Mouse (Mus musculus) hindbrain, embryonic 15.5 days (tissue): ENCODE measurements around the gene Tmem219. TPM values are rescaled to one million over a fixed set of nuclear protein-coding genes. Genes with fewer than 3 reads are reported as not detected.
A peak's percentile ranks its signal among the peaks of the same experiment; 100 is the strongest.

Experiments
- ATAC-seq: fragments of 200-750 bp; cut with Nextera tagmentation; 2 replicates; pipeline ENCODE4 v1.8.0; 2017; ENCODE audit warnings: low read depth, moderate number of reproducible peaks, moderate TSS enrichment; ENCODE audit not compliant: low FRiP score
- H3K27ac ChIP-seq: fragments of 300-500 bp; sonication (generic); replicated peaks from 2 replicates; pipeline ENCODE4 v1.5.1; 2015; ENCODE audit warnings: mild to moderate bottlenecking, inconsistent platforms
- H3K27me3 ChIP-seq: fragments of 300-500 bp; sonication (generic); 2 replicates; pipeline ENCODE4 v1.6.1; 2015; ENCODE audit warnings: control low read depth, inconsistent platforms
- H3K36me3 ChIP-seq: fragments of 300-500 bp; sonication (generic); 2 replicates; pipeline ENCODE4 v1.6.1; 2015; ENCODE audit warnings: control low read depth, inconsistent platforms
- H3K4me1 ChIP-seq: fragments of 300-500 bp; sonication (generic); replicated peaks from 2 replicates; pipeline ENCODE4 v1.6.1; 2015; ENCODE audit warnings: control low read depth, inconsistent platforms
- H3K4me2 ChIP-seq: fragments of 300-500 bp; sonication (generic); 2 replicates; pipeline ENCODE4 v1.6.1; 2015; ENCODE audit warnings: moderate library complexity, mild to moderate bottlenecking, inconsistent platforms
- H3K4me3 ChIP-seq: fragments of 300-500 bp; sonication (generic); 2 replicates; pipeline ENCODE4 v1.5.1; 2015; ENCODE audit warnings: mild to moderate bottlenecking, inconsistent platforms
- H3K9ac ChIP-seq: fragments of 300-500 bp; sonication (generic); 2 replicates; pipeline ENCODE4 v1.6.1; 2015; ENCODE audit warnings: inconsistent platforms
- H3K9me3 ChIP-seq: fragments of 300-500 bp; sonication (generic); 2 replicates; pipeline ENCODE4 v1.6.1; 2016; ENCODE audit warnings: control low read depth, inconsistent platforms
- WGBS: fragments of 180-500 bp; shearing (Covaris S2); methylation state at CpG from one replicate; pipeline ENCODE4 v1.1.7; 2015; 5-methylcytosine and 5-hydroxymethylcytosine counted together
- polyA plus RNA-seq: library from polyadenylated mRNA; unstranded; fragments of >200 nt; fragmentation: Nextera tagmentation; extraction: Ambion mirVana; gene quantifications from 2 replicates; pipeline ENCODE4 v1.2.1, GENCODE M21; 2015

The Tmem219 gene
- polyA plus RNA-seq, 1 experiment from 2014 or later, result 30.4 TPM

DNA sequence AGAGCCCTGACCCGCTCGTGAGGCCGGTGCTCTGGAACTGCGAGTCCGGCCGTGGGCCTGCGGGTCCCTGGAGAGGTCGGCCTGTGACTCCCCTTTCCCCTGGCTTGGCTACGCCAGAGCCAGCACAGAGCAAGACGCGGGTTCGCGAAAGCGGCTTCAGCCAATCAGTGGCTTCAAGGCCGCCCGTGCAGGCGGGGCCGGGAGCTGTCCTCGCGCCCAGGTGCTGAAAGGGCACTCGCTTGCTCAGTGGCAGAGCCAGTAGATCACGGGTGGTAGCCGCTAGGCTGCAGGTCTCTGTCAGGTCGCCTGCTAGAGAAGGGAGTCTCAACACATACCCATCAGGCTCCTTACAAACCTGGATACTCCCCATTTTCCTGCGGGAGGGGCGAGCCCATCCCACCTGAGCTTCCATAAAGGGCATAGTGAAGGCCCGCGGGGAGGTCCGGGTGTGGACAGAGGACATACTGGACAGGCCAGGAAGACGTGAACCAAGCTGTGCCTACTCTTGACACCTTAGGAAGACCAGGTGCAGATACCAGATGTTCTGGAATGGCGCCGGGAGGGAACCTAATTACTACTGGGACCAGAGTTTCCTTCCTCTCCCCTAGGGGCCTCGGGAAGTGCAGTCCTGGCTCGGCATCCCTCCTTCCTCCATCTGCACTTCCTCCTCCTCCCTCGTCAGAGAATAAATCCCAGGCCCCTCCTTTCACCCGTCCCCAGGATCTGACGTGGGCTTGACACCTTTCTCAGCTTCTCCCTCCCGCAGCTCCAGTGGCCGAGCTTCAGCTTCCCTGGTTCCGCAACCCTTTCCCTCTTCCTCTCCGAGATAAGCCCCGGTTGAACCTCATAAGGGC lies 27.3 kb upstream of the Tmem219 start, which contains the start of gene Sez6l2:
TSS of gene Sez6l2 (plus strand) at position 771 of the 854 bp plus-strand sequence.
- under 1% methylated on average over 36 of the region's 42 CpGs for WGBS
- Histone ChIP-seq H3K27me3 (no peaks in the 10 kb centered on the region), H3K36me3 (peaks cover 11% of the 10 kb centered on the region), H3K27ac (peak within 1 kb of the TSS; percentile 92), H3K4me3 (peak within 1 kb of the TSS; percentile 53), H3K9ac (peak within 1 kb of the TSS; percentile 65), H3K4me1 (peaks cover 55% of the 10 kb centered on the region), H3K4me2 (peak within 1 kb of the TSS; percentile 84), H3K9me3 (no peaks in the 10 kb centered on the region)
- ATAC-seq, result peak; percentile 89

DNA sequence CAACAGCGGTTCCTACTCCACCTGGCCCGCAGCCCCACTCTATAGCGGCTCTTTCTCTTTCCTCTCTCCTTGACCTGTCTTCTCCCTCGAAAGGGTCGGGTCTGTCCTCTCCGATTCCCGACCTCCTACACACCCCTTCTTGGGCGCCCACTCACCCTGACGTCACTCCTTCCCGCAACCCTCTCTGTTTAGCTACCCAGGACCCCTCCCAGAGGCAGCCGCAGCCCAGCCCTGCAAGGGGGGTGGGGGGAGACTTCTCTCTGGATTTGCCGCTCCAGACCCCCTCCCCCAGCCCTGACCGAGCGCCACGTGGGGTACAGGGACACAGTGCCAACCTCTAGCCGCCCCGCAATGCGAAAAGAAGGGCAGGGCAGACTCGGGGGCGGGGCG lies 26.7 kb upstream of the Tmem219 start, which contains the start of gene Asphd1:
TSS of gene Asphd1 (minus strand) at position 180 of the 390 bp plus-strand sequence.
- ATAC-seq, result peak; percentile 75
- Histone ChIP-seq H3K36me3 (peaks cover 17% of the 10 kb centered on the region), H3K4me1 (peaks cover 55% of the 10 kb centered on the region), H3K4me2 (peak within 1 kb of the TSS; percentile 84), H3K9ac (peak within 1 kb of the TSS; percentile 65), H3K9me3 (no peaks in the 10 kb centered on the region), H3K27ac (peak within 1 kb of the TSS; percentile 92), H3K4me3 (peak within 1 kb of the TSS; percentile 53), H3K27me3 (no peaks in the 10 kb centered on the region)
- WGBS, result under 1% methylated on average over 19 of the region's 21 CpGs

DNA sequence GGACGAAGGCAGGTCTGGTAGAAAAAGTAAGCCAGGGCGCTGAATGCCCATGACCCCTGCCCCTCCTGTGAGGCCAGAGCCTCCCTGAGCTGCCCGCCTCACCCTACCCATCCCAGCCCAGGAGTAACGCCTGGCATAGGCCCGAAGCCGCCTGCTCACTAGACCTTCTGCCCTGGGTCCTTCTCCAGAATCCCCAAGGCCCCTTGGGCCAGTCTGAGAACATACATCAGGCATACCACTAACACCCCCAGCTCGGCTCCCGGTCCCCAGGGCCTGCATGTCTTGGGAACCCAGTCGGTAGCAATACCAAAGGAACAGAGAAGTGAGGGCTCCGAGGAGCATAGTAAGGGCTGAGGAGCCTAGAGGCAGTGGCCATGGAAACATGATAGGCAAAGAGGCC lies 25.9 kb upstream of the Tmem219 start:
- peak overlapping the region; percentile 92 for H3K27ac ChIP-seq
- H3K4me1 ChIP-seq, result peaks cover 55% of the 10 kb centered on the region
- no peaks in the 10 kb centered on the region for H3K27me3 ChIP-seq
- 77% methylated on average over 9 of the region's 10 CpGs for WGBS
- H3K9ac ChIP-seq, result peak overlapping the region; percentile 65
- no peak for ATAC-seq
- H3K4me3 ChIP-seq, result peak overlapping the region; percentile 53
- peaks cover 19% of the 10 kb centered on the region for H3K36me3 ChIP-seq
- H3K9me3 ChIP-seq, result no peaks in the 10 kb centered on the region
- H3K4me2 ChIP-seq, result peak overlapping the region; percentile 84

DNA sequence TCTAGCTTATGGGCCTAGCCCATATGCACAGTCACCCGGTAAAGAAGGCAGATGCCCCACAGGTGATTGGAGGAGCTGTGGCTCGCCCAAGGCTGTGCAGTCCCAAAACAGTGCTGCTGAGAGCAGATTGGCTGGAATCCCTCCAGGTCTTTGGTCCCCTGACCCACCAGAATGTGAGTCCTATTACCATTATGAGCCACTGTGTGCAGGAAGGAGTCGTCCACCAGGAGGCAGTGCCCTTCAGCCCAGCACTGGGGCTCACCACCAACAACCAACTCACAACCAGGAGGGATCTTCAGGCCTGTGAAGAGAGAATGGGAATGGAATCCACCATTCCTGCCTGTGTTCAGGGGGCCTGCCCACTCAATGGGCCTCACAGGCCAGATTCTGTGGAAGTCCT lies 23.8 kb upstream of the Tmem219 start:
- ATAC-seq, result no peak
- no peak overlapping the region for H3K27ac ChIP-seq
- no peak overlapping the region for H3K4me3 ChIP-seq
- no peak overlapping the region for H3K9ac ChIP-seq
- H3K9me3 ChIP-seq, result no peaks in the 10 kb centered on the region
- H3K27me3 ChIP-seq, result no peaks in the 10 kb centered on the region
- no peak overlapping the region for H3K4me2 ChIP-seq
- H3K4me1 ChIP-seq, result peaks cover 35% of the 10 kb centered on the region
- peaks cover 29% of the 10 kb centered on the region for H3K36me3 ChIP-seq
- WGBS, result 41% methylated on average over 3 of the region's 3 CpGs

DNA sequence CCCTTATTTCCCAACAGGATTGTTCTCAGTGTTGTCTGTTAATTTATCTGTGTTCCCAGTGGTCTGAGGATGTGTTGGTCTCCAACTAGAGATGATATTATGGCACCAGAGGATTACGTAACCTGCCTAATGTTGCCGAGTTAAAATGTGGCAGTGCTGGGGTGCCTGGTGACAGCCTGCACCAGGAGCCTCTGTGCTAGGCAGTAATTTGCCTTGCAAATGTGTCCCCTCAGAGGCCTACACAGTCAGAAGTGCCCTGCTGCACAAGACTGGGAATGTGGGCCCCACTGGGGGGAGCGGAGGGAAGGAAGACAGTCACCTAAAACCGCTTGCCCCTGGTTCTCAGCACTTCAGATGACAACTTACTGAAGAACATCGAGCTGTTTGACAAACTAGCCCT lies 19.1 kb upstream of the Tmem219 start:
- WGBS, result 55% methylated on average over 5 of the region's 5 CpGs
- Histone ChIP-seq H3K36me3 (peaks cover 42% of the 10 kb centered on the region), H3K4me3 (no peak overlapping the region), H3K9ac (no peak overlapping the region), H3K4me2 (no peak overlapping the region), H3K9me3 (no peaks in the 10 kb centered on the region), H3K27ac (no peak overlapping the region), H3K27me3 (no peaks in the 10 kb centered on the region), H3K4me1 (peaks cover 8% of the 10 kb centered on the region)
- no peak for ATAC-seq

DNA sequence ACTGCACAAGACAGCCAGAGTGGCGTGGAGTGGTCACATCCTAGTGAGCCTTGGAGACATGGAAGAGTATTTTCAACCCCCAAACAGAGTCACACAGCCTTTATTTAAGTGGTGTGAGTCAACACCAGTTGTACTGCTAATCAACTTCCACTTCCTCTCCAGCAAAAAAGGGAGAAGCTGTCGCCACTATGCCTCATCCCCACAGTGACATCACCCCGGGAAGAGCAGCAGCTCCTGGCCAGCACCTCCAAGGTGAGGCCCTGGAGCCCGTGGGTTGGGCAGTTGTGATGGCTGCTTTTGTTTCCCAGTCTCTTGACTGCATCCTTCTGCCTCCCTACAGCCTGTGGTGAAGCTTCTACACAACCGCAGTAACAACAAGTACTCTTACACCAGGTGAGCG lies 18.5 kb upstream of the Tmem219 start:
- Histone ChIP-seq H3K27ac (no peak overlapping the region), H3K9ac (no peak overlapping the region), H3K27me3 (no peaks in the 10 kb centered on the region), H3K9me3 (no peaks in the 10 kb centered on the region), H3K4me1 (peaks cover 1% of the 10 kb centered on the region; the same call in 1 of the 2 replicates), H3K4me2 (no peak overlapping the region), H3K36me3 (peaks cover 48% of the 10 kb centered on the region), H3K4me3 (no peak overlapping the region)
- ATAC-seq, result no peak
- WGBS, result 48% methylated on average over 6 of the region's 6 CpGs

DNA sequence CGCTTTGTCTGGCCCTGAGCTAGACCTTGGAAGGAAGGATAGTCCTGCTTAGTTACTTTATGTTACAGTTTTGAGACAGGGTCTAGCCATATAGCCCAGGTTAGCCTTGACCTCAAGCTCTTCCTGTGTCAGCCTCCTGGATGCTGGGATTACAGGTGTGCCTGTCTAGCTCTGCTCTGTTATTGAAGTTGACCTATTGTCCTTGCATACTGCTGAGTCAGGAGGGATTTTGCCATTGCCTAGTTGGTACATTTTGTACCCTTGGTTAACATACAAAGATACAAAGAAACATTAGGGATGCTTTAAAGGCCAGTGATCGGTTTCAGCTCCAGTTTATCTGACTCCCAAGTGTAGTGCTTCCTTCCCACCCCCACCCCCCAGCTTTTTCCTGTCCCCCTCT lies 9.9 kb upstream of the Tmem219 start:
- WGBS, result 85% methylated on average over 2 of the region's 2 CpGs
- ATAC-seq, result no peak
- Histone ChIP-seq H3K4me1 (peaks cover 12% of the 10 kb centered on the region), H3K27ac (no peak overlapping the region), H3K27me3 (no peaks in the 10 kb centered on the region), H3K4me2 (no peak overlapping the region), H3K36me3 (peaks cover 25% of the 10 kb centered on the region), H3K9me3 (no peaks in the 10 kb centered on the region), H3K9ac (no peak overlapping the region), H3K4me3 (no peak overlapping the region)

DNA sequence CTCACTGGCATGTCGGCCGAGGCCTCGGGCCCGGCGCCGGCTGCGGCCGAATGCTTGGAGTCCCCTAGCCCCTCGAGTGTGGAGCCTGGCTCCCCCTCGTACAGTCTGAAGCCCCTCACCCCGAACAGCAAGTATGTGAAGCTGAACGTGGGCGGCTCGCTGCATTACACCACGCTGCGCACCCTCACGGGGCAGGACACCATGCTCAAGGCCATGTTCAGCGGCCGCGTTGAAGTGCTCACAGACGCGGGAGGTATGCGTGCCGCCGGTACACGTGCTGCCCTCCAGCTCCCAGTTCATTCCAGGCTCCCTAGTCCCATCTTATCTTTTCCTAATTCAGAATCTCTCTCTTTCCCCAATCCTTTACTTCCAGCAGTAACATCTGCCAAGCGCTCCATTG lies 6.3 kb upstream of the Tmem219 start:
- peak overlapping the region; percentile 66 for H3K4me3 ChIP-seq

DNA sequence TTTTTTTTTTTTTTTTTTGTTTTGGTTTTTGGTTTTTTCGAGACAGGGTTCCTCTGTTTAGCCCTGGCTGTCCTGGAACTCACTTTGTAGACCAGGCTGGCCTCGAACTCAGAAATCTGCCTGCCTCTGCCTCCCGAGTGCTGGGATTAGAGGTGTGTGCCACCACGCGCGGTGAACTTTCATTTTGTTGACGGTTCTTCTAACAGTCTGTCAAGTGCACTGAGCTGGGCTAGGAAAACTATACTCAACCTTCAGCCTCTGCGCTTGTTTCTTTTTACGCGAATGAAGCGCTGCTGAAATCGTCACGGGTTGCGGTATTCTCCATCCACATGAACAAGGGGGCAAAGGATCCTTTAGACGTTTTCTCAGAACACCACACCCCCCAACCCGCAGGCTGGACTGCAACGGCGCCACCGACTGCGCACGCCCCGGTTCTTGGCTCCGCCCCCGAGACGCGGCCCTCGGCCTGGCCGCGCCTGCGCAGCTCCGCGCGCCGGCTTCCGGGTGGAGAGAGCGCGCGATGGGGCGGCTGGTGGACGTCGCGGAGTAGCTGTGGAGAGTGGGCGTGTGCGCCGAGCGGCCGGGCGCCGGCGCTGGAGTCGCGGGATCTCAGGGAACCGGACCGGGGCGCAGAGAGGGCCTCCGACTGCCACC lies 5.8 kb upstream of the Tmem219 start, which contains the start of gene Kctd13:
TSS of gene Kctd13 (plus strand) at position 496 of the 654 bp plus-strand sequence.
- ATAC-seq, result peak; percentile 96
- H3K9me3 ChIP-seq, result no peaks in the 10 kb centered on the region
- H3K4me2 ChIP-seq, result peak within 1 kb of the TSS; percentile 88
- 4% methylated on average over 56 of the region's 56 CpGs for WGBS
- peak within 1 kb of the TSS; percentile 66 for H3K4me3 ChIP-seq
- no peaks in the 10 kb centered on the region for H3K27me3 ChIP-seq
- H3K36me3 ChIP-seq, result 0 out of 2 replicates have a peak, but pooled peaks cover 5% of the 10 kb centered on the region
- H3K4me1 ChIP-seq, result peaks cover 12% of the 10 kb centered on the region
- H3K27ac ChIP-seq, result peak within 1 kb of the TSS; percentile 82
- peak within 1 kb of the TSS; percentile 57 for H3K9ac ChIP-seq

More for the DNA sequence above, 6.3 kb upstream of the Tmem219 start:
- H3K9me3 ChIP-seq, result no peaks in the 10 kb centered on the region
- H3K4me1 ChIP-seq, result peaks cover 12% of the 10 kb centered on the region
- H3K9ac ChIP-seq, result peak overlapping the region; percentile 57
- under 1% methylated on average over 27 of the region's 27 CpGs for WGBS
- peak overlapping the region; percentile 88 for H3K4me2 ChIP-seq
- no peaks in the 10 kb centered on the region for H3K27me3 ChIP-seq
- peak overlapping the region; percentile 82 for H3K27ac ChIP-seq
- peak; percentile 81; the same call in 1 of the 2 replicates for ATAC-seq
- H3K36me3 ChIP-seq, result 0 out of 2 replicates have a peak, but pooled peaks cover 8% of the 10 kb centered on the region

DNA sequence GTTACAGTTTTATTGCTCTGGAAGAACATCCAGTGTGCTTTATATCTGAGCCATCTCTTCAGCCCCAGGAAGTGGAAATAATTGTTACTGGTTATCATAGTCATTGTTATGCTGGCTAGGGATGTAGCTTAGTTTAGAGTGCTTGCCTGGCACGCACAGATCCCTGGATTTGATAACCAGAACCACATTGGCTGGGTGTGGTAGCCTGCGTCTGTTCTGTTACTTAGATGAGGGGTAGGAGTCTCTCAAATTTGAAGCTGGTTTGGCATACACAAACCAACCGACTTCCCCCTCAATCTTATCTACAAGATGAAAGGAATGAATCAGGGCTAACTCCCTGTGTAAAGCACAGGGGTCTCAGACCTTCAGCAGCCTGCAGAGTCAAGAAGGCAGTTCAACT lies 3.6 kb upstream of the Tmem219 start:
- WGBS, result 66% methylated on average over 3 of the region's 3 CpGs
- Histone ChIP-seq H3K9ac (no peak overlapping the region), H3K36me3 (no peaks in the 10 kb centered on the region), H3K4me1 (peaks cover 17% of the 10 kb centered on the region), H3K27ac (no peak overlapping the region), H3K4me3 (no peak overlapping the region), H3K9me3 (no peaks in the 10 kb centered on the region), H3K4me2 (no peak overlapping the region), H3K27me3 (no peaks in the 10 kb centered on the region)
- ATAC-seq, result no peak

DNA sequence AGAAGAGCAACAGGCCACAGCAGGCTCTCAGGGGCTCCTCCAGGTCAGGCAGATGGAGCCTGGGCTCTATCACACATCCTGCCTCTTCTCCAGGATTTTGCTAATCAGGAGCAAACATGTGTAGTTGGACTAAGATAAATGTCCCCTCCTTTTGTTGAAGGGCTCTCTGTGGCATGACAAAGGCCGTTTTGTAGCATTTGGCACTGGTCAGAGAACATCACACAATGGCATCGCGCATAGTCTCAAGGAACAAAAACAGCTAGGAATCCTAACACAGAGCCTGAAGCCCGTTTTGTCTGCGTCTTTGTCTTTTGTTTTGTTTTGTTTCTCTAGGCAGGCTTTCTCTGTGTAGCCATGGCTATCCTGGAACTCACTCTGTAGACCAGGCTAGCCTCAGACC lies 1.3 kb upstream of the Tmem219 start:
- H3K27ac ChIP-seq, result no peak overlapping the region
- H3K4me2 ChIP-seq, result no peak overlapping the region
- no peak for ATAC-seq
- 34% methylated on average over 5 of the region's 5 CpGs for WGBS
- H3K4me3 ChIP-seq, result no peak overlapping the region
- H3K4me1 ChIP-seq, result 0 out of 2 replicates have a peak, but pooled peaks cover 5% of the 10 kb centered on the region
- H3K9me3 ChIP-seq, result no peaks in the 10 kb centered on the region
- H3K27me3 ChIP-seq, result no peaks in the 10 kb centered on the region
- H3K9ac ChIP-seq, result no peak overlapping the region
- no peaks in the 10 kb centered on the region for H3K36me3 ChIP-seq

DNA sequence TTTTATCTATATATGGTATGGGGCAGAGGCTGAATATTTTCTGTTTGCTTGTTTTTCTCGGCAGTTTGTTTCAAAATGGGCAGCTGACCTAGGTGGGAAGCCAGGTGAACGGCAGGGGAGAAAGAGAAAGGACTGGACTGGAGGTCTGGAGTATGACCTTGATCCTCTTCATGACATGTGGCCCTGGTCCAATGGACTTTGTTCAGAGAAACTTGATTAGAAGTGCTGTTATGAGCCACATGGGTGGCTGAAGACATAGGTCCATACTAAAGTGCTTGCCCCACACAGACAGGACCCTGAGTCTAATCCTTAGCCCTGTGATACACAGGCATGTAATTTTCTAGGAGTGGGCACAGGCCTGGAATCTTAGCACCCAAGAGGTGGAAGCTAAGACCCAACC lies 1.2 kb downstream of the Tmem219 start:
- Histone ChIP-seq H3K4me1 (0 out of 2 replicates have a peak, but pooled peaks cover 5% of the 10 kb centered on the region), H3K27ac (no peak overlapping the region), H3K4me3 (no peak overlapping the region), H3K9ac (no peak overlapping the region), H3K36me3 (no peaks in the 10 kb centered on the region), H3K4me2 (no peak overlapping the region), H3K27me3 (no peaks in the 10 kb centered on the region), H3K9me3 (no peaks in the 10 kb centered on the region)
- no peak for ATAC-seq
- WGBS, result 84% methylated on average over 2 of the region's 2 CpGs
